Mouse (Mus musculus): ENCODE measurements around the gene Tmub1. TPM values are rescaled to one million over a fixed set of nuclear protein-coding genes. Genes with fewer than 3 reads are reported as not detected.

Tmub1 gene
- polyA plus RNA-seq, 1 experiment from 2014 or later: 24.9 TPM

GRCm38 (mm10) chr5:24417587-24417986, 30.1 kb downstream of the Tmub1 start:
- H3K27ac ChIP-seq: no peak overlapping the region
- 89% methylated on average over 10 of the region's 10 CpGs for WGBS
- H3K4me3 ChIP-seq: no peak overlapping the region
- H3K4me2 ChIP-seq (replicated peaks): no peak overlapping the region
- ATAC-seq (ENCODE audit: insufficient number of reproducible peaks, insufficient read depth, low FRiP score, low TSS enrichment): no peak
- peaks cover 25% of the 10 kb centered on the region for H3K4me1 ChIP-seq
- H3K27me3 ChIP-seq: no peaks in the 10 kb centered on the region
- H3K9me3 ChIP-seq: no peaks in the 10 kb centered on the region
- no peak overlapping the region for H3K9ac ChIP-seq
- peaks cover 37% of the 10 kb centered on the region for H3K36me3 ChIP-seq

GRCm38 (mm10) chr5:24416222-24416736, 31.4 kb downstream of the Tmub1 start:
- Histone ChIP-seq H3K4me1 (peaks cover 20% of the 10 kb centered on the region), H3K4me2 (replicated peaks) (no peak overlapping the region), H3K36me3 (peaks cover 36% of the 10 kb centered on the region), H3K9me3 (no peaks in the 10 kb centered on the region), H3K27ac (no peak overlapping the region), H3K27me3 (no peaks in the 10 kb centered on the region), H3K4me3 (no peak overlapping the region), H3K9ac (no peak overlapping the region)
- peak; percentile 61 for ATAC-seq (ENCODE audit: insufficient number of reproducible peaks, insufficient read depth, low FRiP score, low TSS enrichment)
- 1% methylated on average over 21 of the region's 21 CpGs for WGBS

GRCm38 (mm10) chr5:24413938-24414337, 33.7 kb downstream of the Tmub1 start:
- peak overlapping the region; percentile 32 for H3K4me2 ChIP-seq (replicated peaks)
- no peaks in the 10 kb centered on the region for H3K9me3 ChIP-seq
- H3K27ac ChIP-seq: no peak overlapping the region
- WGBS: 79% methylated on average over 13 of the region's 13 CpGs
- 0 out of 2 replicates have a peak, but pooled peaks have one; percentile 17 for ATAC-seq (ENCODE audit: insufficient number of reproducible peaks, insufficient read depth, low FRiP score, low TSS enrichment)
- peaks cover 20% of the 10 kb centered on the region for H3K4me1 ChIP-seq
- 0 out of 2 replicates have a peak overlapping the region, but pooled peaks have one; percentile 10 for H3K4me3 ChIP-seq
- peaks cover 14% of the 10 kb centered on the region for H3K36me3 ChIP-seq
- no peaks in the 10 kb centered on the region for H3K27me3 ChIP-seq
- H3K9ac ChIP-seq: no peak overlapping the region

- peak within 1 kb of the TSS; percentile 32 for H3K4me2 ChIP-seq (replicated peaks)
- H3K9ac ChIP-seq: no peak within 1 kb of the TSS; the same call in 1 of the 2 replicates
- WGBS: 31% methylated on average over 11 of the region's 11 CpGs
- H3K27me3 ChIP-seq: no peaks in the 10 kb centered on the region
- H3K4me1 ChIP-seq: peaks cover 20% of the 10 kb centered on the region
- 0 out of 2 replicates have a peak within 1 kb of the TSS, but pooled peaks have one; percentile 10 for H3K4me3 ChIP-seq
- peak within 1 kb of the TSS; percentile 69 for H3K27ac ChIP-seq
- no peaks in the 10 kb centered on the region for H3K9me3 ChIP-seq
- peaks cover 8% of the 10 kb centered on the region for H3K36me3 ChIP-seq
- no peak for ATAC-seq (ENCODE audit: insufficient number of reproducible peaks, insufficient read depth, low FRiP score, low TSS enrichment)
These were observed 34.5 kb downstream of the Tmub1 start, which contains the start of gene Asic3 for GRCm38 (mm10) chr5:24413042-24413693. Gene Asic3, plus strand, starts transcription at chr5:24413392.

- H3K27me3 ChIP-seq: no peaks in the 10 kb centered on the region
- WGBS: 88% methylated on average over 2 of the region's 2 CpGs
- ATAC-seq (ENCODE audit: insufficient number of reproducible peaks, insufficient read depth, low FRiP score, low TSS enrichment): no peak
- peaks cover 20% of the 10 kb centered on the region for H3K4me1 ChIP-seq
- no peak overlapping the region for H3K4me2 ChIP-seq (replicated peaks)
- no peak overlapping the region for H3K27ac ChIP-seq
- H3K9me3 ChIP-seq: no peaks in the 10 kb centered on the region
- H3K9ac ChIP-seq: no peak overlapping the region
- H3K4me3 ChIP-seq: no peak overlapping the region
- peaks cover 9% of the 10 kb centered on the region; the same call in 1 of the 2 replicates for H3K36me3 ChIP-seq
These were observed 35.6 kb downstream of the Tmub1 start for GRCm38 (mm10) chr5:24412063-24412462.

GRCm38 (mm10) chr5:24409466-24409865, 38.2 kb downstream of the Tmub1 start:
- Histone ChIP-seq H3K27me3 (no peaks in the 10 kb centered on the region), H3K9ac (no peak overlapping the region), H3K4me3 (no peak overlapping the region), H3K9me3 (no peaks in the 10 kb centered on the region), H3K4me1 (peaks cover 15% of the 10 kb centered on the region), H3K4me2 (replicated peaks) (no peak overlapping the region), H3K36me3 (peaks cover 26% of the 10 kb centered on the region), H3K27ac (no peak overlapping the region)
- no peak for ATAC-seq (ENCODE audit: insufficient number of reproducible peaks, insufficient read depth, low FRiP score, low TSS enrichment)
- WGBS: 75% methylated on average over 2 of the region's 2 CpGs

GRCm38 (mm10) chr5:24408651-24409050, 39.0 kb downstream of the Tmub1 start:
- 93% methylated on average over 13 of the region's 13 CpGs for WGBS
- no peak for ATAC-seq (ENCODE audit: insufficient number of reproducible peaks, insufficient read depth, low FRiP score, low TSS enrichment)
- Histone ChIP-seq H3K9ac (no peak overlapping the region), H3K4me3 (no peak overlapping the region), H3K4me1 (peaks cover 11% of the 10 kb centered on the region), H3K27ac (no peak overlapping the region), H3K36me3 (peaks cover 28% of the 10 kb centered on the region), H3K4me2 (replicated peaks) (no peak overlapping the region), H3K9me3 (no peaks in the 10 kb centered on the region), H3K27me3 (no peaks in the 10 kb centered on the region)

GRCm38 (mm10) chr5:24405389-24405876, 42.2 kb downstream of the Tmub1 start:
- Histone ChIP-seq H3K27me3 (no peaks in the 10 kb centered on the region), H3K9ac (no peak overlapping the region), H3K9me3 (no peaks in the 10 kb centered on the region), H3K27ac (no peak overlapping the region), H3K4me3 (no peak overlapping the region), H3K4me1 (no peaks in the 10 kb centered on the region), H3K4me2 (replicated peaks) (no peak overlapping the region), H3K36me3 (peaks cover 42% of the 10 kb centered on the region)
- WGBS: 78% methylated on average over 3 of the region's 3 CpGs
- no peak for ATAC-seq (ENCODE audit: insufficient number of reproducible peaks, insufficient read depth, low FRiP score, low TSS enrichment)

- Histone ChIP-seq H3K27ac (no peak overlapping the region), H3K4me3 (no peak overlapping the region), H3K9ac (no peak overlapping the region), H3K27me3 (no peaks in the 10 kb centered on the region), H3K36me3 (peaks cover 45% of the 10 kb centered on the region), H3K4me1 (no peaks in the 10 kb centered on the region), H3K4me2 (replicated peaks) (no peak overlapping the region), H3K9me3 (no peaks in the 10 kb centered on the region)
- WGBS: 82% methylated on average over 6 of the region's 6 CpGs
- ATAC-seq (ENCODE audit: insufficient number of reproducible peaks, insufficient read depth, low FRiP score, low TSS enrichment): no peak
These were observed 42.9 kb downstream of the Tmub1 start for GRCm38 (mm10) chr5:24404594-24405360.

- no peaks in the 10 kb centered on the region for H3K27me3 ChIP-seq
- WGBS: 85% methylated on average over 9 of the region's 9 CpGs
- peaks cover 35% of the 10 kb centered on the region for H3K36me3 ChIP-seq
- ATAC-seq (ENCODE audit: insufficient number of reproducible peaks, insufficient read depth, low FRiP score, low TSS enrichment): no peak
- no peak overlapping the region for H3K9ac ChIP-seq
- H3K4me3 ChIP-seq: no peak overlapping the region
- no peak overlapping the region for H3K4me2 ChIP-seq (replicated peaks)
- H3K4me1 ChIP-seq: no peaks in the 10 kb centered on the region
- no peaks in the 10 kb centered on the region for H3K9me3 ChIP-seq
- no peak overlapping the region for H3K27ac ChIP-seq
These were observed 45.7 kb downstream of the Tmub1 start for GRCm38 (mm10) chr5:24401969-24402368.

GRCm38 (mm10) chr5:24400911-24401605, 46.6 kb downstream of the Tmub1 start:
- Histone ChIP-seq H3K4me3 (no peak overlapping the region), H3K4me1 (no peaks in the 10 kb centered on the region), H3K36me3 (peaks cover 29% of the 10 kb centered on the region; the same call in 1 of the 2 replicates), H3K27me3 (no peaks in the 10 kb centered on the region), H3K9ac (no peak overlapping the region), H3K27ac (no peak overlapping the region), H3K9me3 (no peaks in the 10 kb centered on the region), H3K4me2 (replicated peaks) (no peak overlapping the region)
- WGBS: 86% methylated on average over 5 of the region's 5 CpGs
- no peak for ATAC-seq (ENCODE audit: insufficient number of reproducible peaks, insufficient read depth, low FRiP score, low TSS enrichment)

Data from embryonic facial prominence, embryonic 12.5 days (tissue).